ENCODE assay signal across 15 mouse cellular contexts in genomic region chr1:30114186-30114585, GRCm38 (mm10).
"Had no signal": no experiment of that assay in that cellular context is flagged by ENCODE, and none has a peak within 500 bp of the region (broad histone marks: within the 10 kb centered on the region; RNA-seq: fewer than 3 reads in every experiment).

No protein-coding gene starts in this region.

- H3K36me3 ChIP-seq: neural tube, embryonic 15.5 days; stomach, embryonic 15.5 days had no signal

- H3K27ac ChIP-seq: neural tube, embryonic 15.5 days; stomach, embryonic 15.5 days; stomach, postnatal 0 days had no signal

- H3K9me3 ChIP-seq: neural tube, embryonic 15.5 days; stomach, embryonic 15.5 days had no signal

- H3K27me3 ChIP-seq: neural tube, embryonic 15.5 days; stomach, embryonic 15.5 days had no signal

- H3K4me2 ChIP-seq: neural tube, embryonic 15.5 days; stomach, embryonic 15.5 days had no signal

- DNase-seq: retina, postnatal 1 day; right cerebral cortex, adult 18-20 months; right cerebral cortex, postnatal 14 days; right cerebral cortex, postnatal 25 days; right cerebral cortex, postnatal 4 days; spleen, adult 18-20 months; thymus, adult 18-20 months; thymus, adult 2 months; thymus, postnatal 14 days; thymus, postnatal 25 days; thymus, postnatal 36 days; thymus, postnatal 4 days had no signal

- H3K4me3 ChIP-seq: neural tube, embryonic 15.5 days; stomach, embryonic 15.5 days had no signal

- H3K4me1 ChIP-seq: neural tube, embryonic 15.5 days; stomach, embryonic 15.5 days had no signal

- H3K9ac ChIP-seq: neural tube, embryonic 15.5 days; stomach, embryonic 15.5 days had no signal
